Mouse (Mus musculus) right cerebral cortex, postnatal 14 days (tissue): ENCODE measurements around the gene Map3k12.
A peak's percentile ranks its signal among the peaks of the same experiment; 100 is the strongest.

Experiments
- DNase-seq: peaks from one replicate; pipeline ENCODE4 v3.0.0; 2022

The Map3k12 gene

DNA sequence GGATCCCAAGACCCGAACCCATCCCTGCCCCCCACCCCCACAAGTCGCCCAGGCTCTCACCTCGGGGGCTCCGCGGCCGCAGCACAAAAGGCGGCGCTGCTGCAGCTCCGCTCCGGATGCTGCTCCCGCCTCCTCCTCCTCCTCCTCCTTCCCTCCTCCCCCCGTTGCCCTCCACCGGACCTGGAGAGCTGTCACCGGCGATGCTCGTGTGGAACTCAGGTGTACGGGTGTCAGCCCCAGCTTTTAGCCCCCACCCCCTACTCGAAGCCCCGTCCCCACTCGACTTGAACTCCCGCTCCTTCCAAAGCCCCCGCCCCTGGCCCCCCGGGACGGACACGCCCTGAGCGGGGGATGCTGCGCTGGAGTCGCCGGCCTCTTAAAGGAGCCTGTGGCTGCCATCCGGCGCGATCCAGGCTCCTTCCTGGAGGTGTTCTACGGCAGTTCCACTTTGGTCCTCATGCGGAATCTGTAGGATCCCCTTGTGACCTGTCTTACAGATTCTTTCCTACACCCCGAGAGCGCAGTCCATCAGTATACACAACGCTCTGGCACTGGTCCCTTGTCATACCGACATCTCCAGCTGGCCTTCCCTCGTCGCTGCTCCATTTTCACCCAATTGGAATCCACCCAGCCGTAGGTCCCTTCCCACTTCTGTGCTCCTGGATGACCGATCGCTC, at the start of gene Map3k12:
Map3k12 (minus strand) TSS at position 337 of the 677 bp plus-strand sequence.
- peak; percentile 77 for DNase-seq

DNA sequence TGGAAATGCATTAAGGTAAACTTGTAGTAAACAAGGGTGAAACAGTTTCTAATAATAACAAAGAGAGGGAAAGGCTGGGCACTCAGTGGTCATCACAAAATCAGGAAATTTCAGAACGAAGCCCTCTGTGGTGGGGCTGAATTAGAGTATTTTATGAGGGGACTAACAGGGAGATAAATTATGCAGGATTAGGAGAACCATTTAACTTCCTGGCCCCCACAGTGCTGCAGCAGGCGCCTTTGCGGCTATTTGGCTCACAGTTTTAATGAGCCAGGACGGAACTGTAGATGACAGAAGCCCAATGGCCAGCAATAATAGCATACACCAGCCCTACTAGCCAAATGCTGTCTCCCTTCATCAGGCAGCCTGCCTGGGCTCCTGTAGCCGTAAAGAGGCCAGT, 46.8 kb upstream of the Map3k12 start:
- no peak for DNase-seq

DNA sequence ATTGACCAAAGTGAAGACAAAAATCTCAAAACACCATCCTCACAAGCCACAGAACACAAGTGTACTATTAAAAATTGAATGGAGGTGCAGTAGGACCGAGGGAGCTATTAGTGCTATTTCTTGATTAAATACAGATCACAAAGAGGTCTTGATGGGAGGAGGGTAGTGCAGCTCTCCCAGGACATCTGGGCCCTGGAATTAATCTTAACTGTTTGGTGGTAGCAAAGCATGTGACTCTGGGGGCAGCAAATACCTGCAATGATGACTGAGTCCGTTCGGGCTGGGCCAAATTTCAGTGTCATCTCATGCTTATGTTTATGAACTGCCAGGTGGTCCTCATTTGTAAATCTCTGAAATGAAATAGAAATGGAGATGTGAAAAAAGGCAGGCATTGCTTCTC, 46.2 kb upstream of the Map3k12 start:
- DNase-seq, result no peak

DNA sequence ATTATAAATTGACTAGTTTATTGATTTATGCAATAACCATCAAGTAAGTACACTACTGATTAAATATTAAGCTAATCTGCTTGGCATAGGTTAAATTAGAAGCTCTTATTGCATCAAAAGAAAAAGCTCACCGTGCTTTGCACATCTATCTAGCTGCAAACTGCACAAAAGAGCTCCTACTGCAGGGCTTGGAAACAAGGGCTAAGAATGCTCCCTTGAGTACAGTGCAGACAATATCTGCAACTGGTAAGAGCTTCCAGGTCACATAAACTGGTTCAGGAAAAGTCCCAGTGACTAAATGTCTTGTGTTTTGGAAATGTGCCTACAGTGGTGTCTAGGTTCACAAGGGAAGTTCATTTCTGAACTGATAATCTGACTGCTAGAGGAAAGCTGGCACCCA, 45.6 kb upstream of the Map3k12 start:
- DNase-seq, result no peak

DNA sequence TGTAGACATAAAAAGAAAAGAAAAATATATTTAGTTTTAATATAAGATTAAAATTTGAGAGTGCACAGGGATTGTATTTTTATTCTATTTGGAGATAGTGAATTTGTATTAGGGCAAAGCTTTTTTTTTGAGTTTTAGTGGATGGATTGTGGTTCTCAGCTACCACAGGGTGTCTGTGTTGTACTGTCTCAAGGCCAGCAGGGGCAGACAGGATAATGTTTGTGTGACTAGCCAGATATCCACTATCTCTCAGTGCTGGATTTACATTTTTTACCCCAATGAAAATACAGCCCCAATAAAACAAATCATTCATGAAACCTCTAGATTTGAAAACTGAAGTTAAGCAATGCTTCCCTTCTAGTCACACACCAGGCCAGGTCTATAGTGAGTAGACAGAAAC, 40.7 kb upstream of the Map3k12 start:
- no peak for DNase-seq

DNA sequence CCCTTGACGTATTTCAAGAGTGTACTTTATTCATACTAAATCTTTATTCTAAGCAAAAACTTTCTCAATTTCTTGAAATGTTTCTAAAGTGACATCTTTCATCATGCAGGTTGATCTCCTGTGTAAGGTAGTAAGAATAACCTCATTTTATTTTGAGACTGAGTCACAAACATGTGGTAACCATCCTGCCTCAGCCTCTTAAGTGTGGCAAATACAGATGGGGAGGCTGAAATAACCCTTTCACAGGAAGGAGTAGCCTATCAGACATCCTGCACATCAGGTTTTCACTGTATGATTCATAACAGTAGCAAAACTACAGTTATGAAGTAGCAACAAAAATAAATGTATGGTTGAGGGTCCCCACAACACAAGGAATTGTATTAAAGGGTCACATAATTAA, 38.7 kb upstream of the Map3k12 start:
- no peak for DNase-seq

DNA sequence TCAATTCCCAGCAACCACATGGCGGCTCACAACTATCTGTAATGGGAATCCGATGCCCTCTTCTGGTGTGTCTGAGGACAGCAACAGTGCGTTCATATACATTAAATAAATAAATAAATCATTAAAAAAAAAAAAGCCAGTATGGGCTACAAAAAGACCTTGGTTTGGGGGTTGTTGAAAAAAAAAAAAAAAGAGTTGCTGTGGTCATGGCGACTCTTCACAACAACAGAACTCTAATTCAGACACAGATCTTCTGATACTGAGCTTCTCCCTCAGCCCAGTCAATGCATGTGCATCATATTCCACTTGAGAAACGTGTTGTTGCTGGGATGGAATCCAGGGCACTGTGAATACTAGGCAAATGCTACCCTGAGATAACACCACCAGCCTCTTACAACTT, 35.7 kb upstream of the Map3k12 start:
- DNase-seq, result no peak

DNA sequence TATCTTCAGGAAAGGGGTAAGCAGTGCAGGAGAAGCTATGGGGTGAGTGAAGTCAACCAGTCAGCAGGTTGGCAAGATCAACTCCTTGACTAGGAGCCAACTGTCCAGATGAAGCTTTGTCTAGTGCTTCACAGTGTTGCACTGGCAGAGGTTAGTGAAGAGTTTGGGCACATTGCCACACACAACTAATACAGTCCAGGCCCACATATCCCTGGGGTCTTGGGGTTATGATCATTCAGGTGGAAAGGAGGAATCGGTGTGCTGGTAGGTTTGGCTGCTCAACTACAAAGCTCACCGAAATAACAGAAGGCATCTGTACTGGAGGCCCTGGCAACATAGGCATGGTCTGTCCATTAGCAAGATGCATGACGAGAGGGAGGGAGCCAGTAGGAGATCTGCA, 30.6 kb upstream of the Map3k12 start:
- DNase-seq, result no peak

DNA sequence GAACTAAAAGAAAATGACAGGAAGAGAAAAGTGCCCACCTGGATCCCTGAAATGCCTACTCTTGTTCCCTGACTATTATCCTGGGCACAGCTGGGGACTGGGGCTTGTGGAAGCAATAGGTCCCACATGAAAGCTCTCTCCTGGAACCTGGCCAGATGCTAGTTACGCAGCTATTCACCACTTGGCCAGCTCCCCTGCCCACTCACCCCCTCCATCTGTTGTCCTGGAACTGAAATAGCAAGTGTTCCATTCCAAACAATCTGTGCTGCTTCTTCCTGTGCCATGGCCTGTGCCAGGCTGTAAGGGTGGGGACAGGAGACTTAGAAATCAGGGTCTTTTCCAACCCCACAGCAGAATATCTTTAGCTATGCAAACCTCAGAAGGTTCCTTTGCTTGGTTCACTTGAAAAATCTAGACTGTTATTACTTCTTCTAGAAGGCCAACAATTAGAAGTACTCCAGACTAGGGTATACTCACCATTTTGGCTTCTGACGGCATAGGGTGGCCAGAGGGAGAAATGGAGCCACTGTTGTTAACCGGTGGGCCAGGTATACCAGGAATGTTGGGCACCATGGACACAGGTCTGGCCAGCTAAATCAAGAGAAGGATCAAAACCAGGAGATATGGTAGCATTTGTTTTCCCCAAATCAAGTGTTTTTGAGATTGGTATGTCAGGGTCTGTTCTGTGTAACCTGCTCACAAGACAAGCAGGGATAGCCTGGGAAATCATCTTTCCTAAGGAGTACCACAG, 30.0 kb upstream of the Map3k12 start:
- peak; percentile 71 for DNase-seq

DNA sequence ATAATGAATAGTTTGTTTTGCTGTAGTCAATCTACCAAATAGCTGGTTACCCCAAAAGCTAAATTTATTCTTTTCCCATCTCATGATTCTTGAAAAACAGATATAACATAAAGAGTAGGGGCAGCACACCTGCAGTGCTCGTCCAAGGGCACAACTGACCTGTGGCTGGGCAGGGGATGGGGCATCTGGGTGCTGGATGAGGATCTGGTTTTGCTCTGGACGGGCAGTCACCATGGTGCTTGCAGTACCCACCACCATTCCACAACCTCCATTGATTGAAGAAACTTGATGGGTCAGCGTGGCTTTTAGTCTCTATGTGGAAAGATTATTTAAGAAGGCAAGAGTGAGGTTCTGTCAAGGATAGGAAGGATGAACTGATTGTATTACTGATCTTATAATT, 29.4 kb upstream of the Map3k12 start:
- DNase-seq, result no peak

DNA sequence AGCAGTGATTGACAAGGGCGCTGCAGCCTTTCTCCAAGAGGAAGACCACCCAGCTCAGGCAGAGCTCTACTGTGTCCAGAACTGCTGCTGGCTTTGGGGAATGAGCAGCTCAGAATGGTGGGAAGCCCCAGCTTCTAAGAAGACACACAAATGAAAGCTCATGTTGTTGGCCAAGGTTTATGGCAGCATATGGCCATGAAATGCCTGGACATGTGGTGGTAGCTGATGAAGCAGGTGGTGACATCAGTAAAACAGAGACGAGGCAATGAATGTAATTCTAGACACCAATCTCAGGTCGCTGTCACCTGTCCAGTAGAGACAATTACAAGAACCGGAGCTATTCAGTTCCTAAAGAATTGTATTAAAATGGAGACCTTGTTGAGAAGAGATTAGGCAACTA, 27.9 kb upstream of the Map3k12 start:
- no peak for DNase-seq

DNA sequence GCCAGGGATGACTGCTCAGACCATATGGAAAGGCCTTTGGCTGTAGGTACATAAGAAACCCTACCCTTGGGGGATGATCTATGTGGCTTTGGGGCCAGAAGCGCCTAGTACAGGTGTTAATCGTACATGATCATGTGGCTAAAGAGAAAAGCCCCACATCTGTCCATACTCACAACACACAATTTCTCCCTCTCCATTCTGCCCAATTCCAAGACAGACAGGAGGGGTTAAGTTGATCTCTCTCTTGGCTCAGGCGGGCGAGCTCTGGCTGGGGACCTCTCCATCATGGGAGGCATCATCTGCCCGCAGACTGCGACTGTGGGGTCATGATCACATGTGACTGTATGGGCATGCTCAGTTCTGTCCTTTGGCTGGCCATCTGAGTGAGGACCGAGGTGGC, 17.1 kb upstream of the Map3k12 start:
- DNase-seq, result no peak

DNA sequence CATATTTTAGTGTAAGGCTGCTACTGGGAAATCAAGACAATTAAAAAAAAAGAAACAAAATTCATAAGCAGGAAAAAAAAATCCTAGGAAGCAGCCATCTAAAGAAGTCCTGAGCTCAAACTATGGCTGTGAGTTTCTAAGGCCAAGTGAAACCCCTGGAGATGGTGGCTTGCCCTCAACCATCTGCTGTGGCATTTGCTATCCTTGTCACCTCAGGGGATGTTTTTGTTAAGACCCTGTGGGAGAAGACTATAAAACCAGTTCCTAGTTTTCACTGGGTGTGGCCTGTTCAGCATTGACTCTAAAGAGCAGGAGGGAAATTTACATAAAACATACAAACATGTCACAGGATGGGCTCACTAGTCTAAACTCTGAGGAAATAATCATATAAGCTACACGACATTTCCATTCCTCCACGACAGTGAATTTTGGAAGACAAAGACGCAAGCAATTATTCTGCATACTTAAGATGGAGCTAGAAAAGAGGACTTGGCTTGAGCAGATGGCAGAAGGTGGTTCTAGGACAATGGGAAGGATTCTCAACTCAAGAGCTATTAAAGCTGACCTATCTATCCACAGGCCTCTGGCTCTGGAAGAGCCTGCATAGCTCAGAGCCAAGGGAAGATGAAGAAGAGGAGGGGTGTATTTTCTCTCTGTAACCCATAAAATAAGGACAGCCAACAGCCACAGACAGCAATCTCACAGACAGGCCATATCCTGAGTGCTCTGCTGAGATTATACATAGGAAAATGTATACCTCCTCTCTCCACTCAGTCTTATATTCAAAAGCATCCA, 15.4 kb upstream of the Map3k12 start:
- no peak for DNase-seq

DNA sequence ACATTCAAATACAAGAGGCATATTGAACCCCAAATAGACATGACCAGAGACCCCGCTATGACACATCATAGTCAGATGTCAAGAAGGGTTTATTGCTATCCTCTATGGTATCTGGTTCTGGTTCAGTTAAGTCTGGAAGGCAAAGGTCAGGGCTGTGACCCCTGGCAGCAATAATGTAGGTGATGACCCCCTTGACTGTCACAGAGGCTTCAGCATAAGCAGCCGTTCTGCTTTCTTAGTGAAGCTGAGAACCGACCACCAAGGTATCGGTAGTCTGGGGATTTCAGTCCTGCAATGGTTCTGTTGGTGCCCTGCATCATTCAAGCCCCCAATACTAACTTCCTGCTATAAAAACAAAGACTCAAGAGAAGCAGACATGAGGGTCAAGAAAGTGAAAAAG, 14.7 kb upstream of the Map3k12 start:
- DNase-seq, result no peak

DNA sequence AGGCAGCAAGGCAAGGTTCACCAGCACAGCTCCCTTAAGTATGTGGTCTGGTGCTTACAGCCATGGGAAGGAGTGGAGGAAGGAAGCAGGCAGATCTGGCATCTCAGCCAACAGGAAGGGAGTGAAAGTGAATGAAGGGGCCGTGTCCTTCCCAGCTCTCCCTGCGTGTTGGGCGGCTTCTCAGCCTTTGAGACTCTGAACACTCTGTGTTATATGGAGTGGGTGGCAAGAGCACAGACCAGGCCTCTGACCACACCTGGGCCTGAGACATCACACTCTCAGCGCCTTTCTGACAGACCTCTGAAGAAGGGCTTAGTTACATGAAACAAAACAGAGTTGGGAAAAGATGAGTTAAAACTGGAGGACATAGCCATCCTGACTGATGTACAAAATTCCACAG, 13.7 kb upstream of the Map3k12 start:
- no peak for DNase-seq

DNA sequence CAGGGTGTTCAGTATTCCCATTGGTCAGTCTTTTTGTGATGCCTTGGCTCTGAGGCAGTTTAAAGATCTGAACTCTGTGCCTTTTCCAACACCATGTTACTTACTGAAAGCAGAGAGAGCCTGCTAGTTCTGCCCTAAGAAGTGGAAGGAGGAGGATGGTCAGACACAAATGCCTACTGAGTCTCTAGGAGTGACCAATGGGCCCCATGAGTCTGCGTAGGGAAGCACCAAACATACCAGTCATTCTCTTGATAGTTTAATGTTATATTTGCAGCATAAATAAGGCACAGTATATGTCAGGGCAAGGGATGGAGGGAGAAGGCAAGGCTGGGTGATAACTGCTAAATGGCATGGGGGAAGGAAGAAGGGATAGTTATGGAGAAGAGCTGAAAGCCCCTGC, 11.5 kb upstream of the Map3k12 start:
- no peak for DNase-seq

DNA sequence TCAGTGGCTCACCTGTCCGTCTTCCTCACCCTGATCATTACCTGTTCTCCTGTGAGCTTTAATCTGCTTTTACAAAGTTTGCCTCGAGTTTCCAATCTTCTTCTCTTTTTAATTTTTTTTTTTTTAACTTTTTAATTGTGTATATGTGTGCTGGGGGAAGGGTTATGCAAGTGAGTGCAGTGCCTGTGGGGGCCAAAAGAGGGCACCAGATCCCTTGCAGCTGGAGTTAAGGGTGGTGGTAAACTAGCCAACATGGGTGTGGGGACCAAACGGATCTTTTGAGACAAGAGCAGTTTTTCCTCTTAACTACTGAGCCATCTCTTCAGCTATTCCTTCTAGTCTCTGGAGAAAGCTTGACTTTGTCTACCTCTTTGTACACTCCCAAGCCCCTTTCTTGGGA, 11.1 kb upstream of the Map3k12 start:
- DNase-seq, result no peak

DNA sequence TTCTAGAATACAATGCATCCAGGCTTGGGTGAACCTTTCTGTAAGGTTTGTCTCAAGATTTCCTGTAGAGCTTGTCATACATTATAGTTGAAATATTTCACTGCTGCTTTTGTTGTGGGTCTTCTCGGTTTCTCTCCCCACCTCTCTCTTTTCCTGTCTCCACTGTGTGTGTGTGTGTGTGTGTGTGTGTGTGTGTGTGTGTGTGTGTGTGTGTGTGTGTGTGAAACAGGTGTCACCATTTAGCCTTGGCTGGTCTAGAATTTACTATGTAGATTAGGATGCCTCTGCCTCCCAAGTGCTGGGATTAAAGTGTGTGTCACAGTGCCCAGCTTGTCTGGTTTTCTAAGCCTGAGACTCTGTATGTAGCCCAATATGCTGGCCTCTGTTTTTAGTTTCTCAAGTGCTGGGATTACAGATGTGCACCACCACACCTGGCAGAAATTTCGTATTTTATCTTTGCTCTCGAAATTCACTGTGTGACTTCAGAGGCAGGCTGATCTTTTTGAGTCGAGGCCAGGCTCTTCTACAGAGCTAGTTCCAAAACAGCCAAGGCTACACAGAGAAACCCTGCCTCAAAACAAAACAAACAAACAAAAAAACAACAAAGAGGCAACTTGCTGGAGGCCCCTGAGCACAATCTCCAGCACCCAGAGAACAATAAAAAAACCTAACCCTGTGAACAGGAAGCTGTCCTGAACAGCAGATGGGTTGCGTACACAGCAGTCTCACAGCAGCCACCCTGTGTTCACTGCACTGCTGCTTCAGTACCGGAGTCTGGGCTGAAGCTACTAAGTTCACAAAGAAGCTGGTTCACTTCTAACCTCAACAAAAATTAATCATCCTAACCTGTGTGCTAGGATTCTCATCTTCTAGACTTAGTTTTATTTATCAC, 9.5 kb upstream of the Map3k12 start:
- DNase-seq, result no peak

DNA sequence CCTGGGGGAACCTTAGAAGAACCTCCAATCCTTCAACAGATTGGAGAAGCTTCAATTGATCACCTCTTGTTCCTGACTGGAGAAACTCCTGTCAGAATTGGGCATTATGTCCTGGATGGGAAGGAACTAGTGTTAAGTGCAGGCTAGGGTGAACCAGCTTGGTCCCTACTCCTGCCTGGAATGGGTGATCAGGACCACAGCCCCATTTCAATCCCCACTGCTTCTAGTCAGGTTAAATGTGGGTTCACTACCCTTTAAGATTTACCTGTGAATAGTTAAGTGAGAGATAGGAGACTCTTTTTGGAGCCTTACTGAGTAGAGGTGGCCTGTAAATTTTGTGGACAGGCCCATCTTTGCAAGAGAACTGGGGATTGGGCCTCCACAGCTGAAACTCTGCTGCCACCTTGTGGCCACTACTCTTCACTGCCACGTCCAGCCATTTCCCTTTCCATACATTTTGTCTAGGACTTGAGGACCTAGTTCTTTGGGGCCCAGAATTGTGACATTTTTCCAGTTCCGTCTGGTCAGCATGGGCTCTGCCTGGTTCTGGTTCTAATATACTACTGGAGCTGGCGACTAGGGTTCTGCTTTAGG, 8.1 kb upstream of the Map3k12 start, which contains the start of gene Npff:
Npff (minus strand) TSS at position 51 of the 594 bp plus-strand sequence.
- peak; percentile 76 for DNase-seq

DNA sequence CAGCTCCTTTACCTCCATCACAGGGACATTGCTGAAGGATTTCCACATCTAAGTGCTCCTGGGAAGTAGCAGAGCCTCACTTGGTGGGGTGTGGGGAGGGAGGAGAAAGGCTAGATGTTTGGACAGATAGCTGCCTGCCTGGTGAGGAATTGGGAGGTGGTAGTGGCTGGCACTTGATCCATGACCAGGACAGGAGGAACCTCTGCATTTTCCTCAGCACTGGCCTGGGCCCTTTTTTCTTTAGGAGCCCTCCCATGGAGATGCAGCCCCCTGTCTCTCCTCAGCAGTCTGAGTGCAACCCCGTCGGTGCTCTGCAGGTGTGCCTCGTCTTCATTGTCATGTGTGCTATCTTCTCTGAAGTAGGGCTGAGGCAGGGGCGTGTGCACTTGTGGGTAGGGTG, 4.6 kb upstream of the Map3k12 start:
- no peak for DNase-seq

DNA sequence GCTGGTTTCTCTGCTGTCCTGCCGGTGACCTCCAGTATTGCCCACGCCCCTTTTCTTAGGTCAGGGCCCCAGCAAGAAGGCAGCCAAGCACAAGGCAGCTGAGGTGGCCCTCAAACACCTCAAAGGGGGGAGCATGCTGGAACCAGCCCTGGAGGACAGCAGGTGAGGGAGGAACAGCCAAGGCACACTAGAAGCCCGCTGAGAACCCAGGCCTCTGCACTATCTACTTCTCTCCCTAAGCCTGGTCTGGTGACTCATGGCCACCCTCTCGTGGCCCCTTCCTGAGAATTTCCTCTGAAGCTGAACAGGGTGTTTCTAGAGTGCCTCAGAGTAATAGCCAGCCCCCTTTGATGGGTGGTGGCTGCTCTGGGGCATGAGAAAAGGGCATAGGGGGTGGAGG, 3.6 kb upstream of the Map3k12 start:
- DNase-seq, result no peak
